Mouse (Mus musculus): ENCODE measurements around the gene Kri1.

- TF ChIP-seq SMC3 (IDR thresholded peaks at IDR 0.05; ENCODE audit: low read depth, low read length) (no peak), TAL1 (IDR thresholded peaks at IDR 0.05; ENCODE audit: low read length) (no peak), MAFK (IDR thresholded peaks at IDR 0.05; ENCODE audit: borderline replicate concordance, low read depth, low read length) (no peak), EP300 (IDR thresholded peaks at IDR 0.05; ENCODE audit: low read depth in 1 of 2, low read length in 2 of 2) (no peak), NELFE (IDR thresholded peaks at IDR 0.05; ENCODE audit: low read depth, low read length) (no peak), MYC (IDR thresholded peaks at IDR 0.05; ENCODE audit: low read depth, low read length) (no peak), CTCF (IDR thresholded peaks at IDR 0.05 in 2 of 3, conservative IDR thresholded peaks at IDR 0.05 in 1 of 3; ENCODE audit: control insufficient read depth in 1 of 3, insufficient read depth in 1 of 3, low read depth in 2 of 3, low read length in 3 of 3, poor library complexity in 1 of 3, severe bottlenecking in 1 of 3) (no peak), MAZ (IDR thresholded peaks at IDR 0.05; ENCODE audit: low read depth, low read length) (no peak), MAX (IDR thresholded peaks at IDR 0.05; ENCODE audit: low read length) (no peak), RCOR1 (IDR thresholded peaks at IDR 0.05; ENCODE audit: low read depth, low read length) (no peak), POLR2A (IDR thresholded peaks at IDR 0.05; ENCODE audit: control insufficient read depth in 1 of 2, insufficient read depth in 1 of 2, low read depth in 1 of 2, low read length in 2 of 2, poor library complexity in 1 of 2) (no peak), POLR2AphosphoS5 (IDR thresholded peaks at IDR 0.05; ENCODE audit: borderline replicate concordance, low read depth, low read length) (no peak), HCFC1 (IDR thresholded peaks at IDR 0.05; ENCODE audit: low read depth, low read length) (no peak), MXI1 (IDR thresholded peaks at IDR 0.05; ENCODE audit: low read depth, low read length) (no peak)
Measured at GRCm38 (mm10) chr9:21268305-21268704, 19.5 kb downstream of the Kri1 start.

All from MEL (cell line).